Mouse (Mus musculus) thymus, postnatal 14 days (tissue): ENCODE data around the gene Arhgap18.
A peak's percentile ranks its signal among the peaks of the same experiment; 100 is the strongest.
"Not testable (repeated sequence)": the region's sequence is repeated elsewhere in the genome, so short reads cannot be mapped to it uniquely, and the experiment has no call there.

Experiments used
- DNase-seq: peaks from one replicate; pipeline ENCODE4 v3.0.0; 2021

Gene Arhgap18

GRCm38 (mm10) chr10:26912112-26912797 is 159.0 kb downstream of the Arhgap18 start:
- DNase-seq, result no peak

GRCm38 (mm10) chr10:26912807-26913206 is 159.6 kb downstream of the Arhgap18 start:
- no peak for DNase-seq

DNA sequence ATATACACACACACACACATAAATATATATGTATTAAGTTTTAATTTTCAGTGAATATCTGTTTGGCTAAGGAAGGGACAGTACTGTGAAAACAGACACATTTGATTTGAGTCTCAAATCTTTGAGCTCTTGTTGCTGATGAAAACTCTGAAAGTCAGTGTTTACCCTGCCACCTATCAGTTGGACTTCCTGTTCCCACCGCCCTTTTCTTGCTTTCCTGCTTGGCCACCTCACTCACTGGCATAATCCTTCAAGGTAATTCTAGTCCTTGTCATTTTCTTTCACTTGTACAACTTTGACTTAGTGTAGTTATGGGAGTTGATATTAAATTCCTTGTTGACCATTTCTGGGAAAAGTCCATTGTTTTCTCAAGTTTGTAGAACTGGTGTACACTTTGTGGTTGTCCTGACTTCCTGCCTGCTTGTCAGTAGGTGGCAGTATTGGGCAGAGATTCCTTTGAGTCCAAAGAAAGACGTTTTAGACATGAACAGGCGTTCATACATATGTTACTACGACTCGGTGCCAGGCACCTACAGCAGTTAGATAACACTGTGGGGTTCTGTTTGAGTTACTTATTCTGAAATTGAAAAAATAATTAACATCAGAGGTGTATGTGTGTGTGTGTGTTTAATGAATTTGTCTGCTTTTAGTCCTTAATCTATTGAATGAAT is 166.2 kb downstream of the Arhgap18 start:
- peak; percentile 28 for DNase-seq

GRCm38 (mm10) chr10:26920383-26920979 is 167.3 kb downstream of the Arhgap18 start:
- DNase-seq, result no peak

DNA sequence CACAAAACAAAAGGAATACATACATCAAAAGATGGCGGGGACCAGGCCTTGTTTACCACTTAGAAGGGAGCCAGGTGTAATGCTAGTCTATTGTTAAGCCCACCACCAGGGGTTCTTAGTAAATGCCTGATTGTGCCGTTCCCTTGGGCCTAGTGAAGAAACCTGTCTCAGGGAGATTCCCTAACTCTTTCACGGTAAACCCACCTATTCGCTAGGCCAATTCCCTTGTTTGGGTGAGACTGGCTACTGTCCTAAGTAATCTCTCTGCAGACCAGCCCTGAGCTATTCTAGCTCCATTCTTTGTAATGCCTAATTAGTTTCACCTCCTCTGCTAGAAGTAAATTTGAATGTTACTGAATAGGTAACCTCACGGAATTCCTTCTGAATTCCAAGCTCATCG is 182.8 kb downstream of the Arhgap18 start:
- not testable (repeated sequence) for DNase-seq

DNA sequence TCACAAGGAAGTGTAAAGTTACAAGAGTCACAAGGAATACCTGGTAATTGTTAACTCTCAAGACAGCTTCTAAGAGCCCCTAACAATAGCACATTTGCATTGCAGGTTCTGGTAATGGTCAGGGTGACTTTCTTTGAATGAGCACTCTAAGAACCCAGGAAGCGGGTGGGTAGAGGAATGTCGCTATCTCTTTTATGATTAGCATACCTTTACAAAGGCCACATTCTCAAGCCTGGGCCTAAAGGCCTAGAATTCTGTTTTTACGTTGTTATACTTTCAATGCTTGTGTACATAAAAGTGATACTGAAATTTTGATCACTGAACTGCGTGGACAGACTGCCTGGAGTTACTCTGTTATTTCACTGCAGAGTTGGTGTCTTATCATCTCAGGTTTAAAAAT is 185.2 kb downstream of the Arhgap18 start:
- not testable (repeated sequence) for DNase-seq

DNA sequence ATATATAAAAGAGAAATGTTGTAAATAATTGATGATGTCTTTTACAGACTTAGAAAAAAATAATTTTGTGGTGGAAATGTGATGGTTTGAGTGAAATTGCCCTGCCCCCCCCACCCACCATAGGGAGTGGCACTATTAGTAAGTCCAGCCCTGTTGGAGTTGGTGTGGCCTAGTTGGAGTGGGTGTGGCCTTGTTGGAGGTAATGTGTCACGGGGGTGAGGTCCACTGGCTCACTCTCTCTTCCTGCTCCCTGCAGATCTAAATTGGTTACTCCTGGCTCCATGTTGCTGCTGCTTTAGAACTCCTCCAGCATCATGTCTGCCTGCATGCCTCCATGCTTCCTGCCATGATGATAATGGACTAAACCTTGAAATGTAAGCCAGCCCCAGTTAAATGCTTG is 186.3 kb downstream of the Arhgap18 start:
- DNase-seq, result no peak

GRCm38 (mm10) chr10:26948331-26948730 is 195.1 kb downstream of the Arhgap18 start:
- DNase-seq, result no peak

DNA sequence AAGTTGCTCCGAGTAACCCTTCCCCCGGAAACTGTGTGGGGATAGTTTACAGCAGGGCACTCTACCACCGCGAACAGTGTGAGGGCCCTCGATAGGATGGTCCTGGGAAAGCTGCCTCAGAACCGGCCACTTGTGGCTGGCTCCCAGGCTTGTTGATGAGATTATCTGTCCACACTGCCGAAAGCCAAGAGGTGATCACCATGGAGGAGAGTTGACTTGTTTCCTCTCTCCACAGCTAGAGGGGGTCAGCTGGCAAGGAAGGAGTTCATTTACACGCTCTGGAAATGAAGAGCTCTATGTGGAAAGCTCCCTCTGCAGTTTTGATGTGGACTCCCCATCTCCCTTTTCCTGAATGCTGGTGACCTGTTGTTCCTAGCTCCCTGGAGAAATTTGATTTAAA is 196.4 kb downstream of the Arhgap18 start:
- no peak for DNase-seq

DNA sequence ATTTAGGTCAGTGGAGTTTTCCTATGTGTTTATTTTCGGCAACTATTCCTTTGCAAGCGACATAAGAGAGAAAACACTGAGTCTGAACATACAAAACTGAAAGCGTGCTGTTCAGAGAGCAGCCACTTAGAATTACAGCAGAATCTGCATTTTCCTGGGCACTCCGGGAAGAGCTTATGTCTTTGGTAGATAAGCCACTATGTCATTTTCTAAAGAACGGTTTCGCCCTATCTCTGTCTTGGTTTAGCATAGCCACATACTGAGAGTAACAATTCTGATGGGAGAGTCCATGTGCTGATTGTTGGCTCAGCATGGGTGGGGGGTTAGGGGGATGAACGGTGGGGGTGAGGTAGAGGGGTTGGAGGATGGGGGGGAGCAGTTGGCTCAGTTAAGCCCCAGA is 197.2 kb downstream of the Arhgap18 start:
- DNase-seq, result no peak

GRCm38 (mm10) chr10:26958513-26958912 is 205.3 kb downstream of the Arhgap18 start:
- DNase-seq, result no peak
